Mouse (Mus musculus) intestine, embryonic 16.5 days (tissue): ENCODE results near the gene Upp2. TPM values are rescaled to one million over a fixed set of nuclear protein-coding genes. Genes with fewer than 3 reads are reported as not detected.

Experiments
- polyA plus RNA-seq: library from polyadenylated mRNA; unstranded; fragments of >200 nt; fragmentation: Nextera tagmentation; extraction: Ambion mirVana; gene quantifications from 2 replicates; pipeline ENCODE4 v1.2.1, GENCODE M21; 2015

Upp2 gene
- polyA plus RNA-seq, 1 experiment from 2014 or later = 5.7 TPM

Other genes with a start within 250 kb of the Upp2 start
- 3.8 and 5.3 TPM in 2 replicates for gene Acvr1c, start 209.4 kb upstream of the Upp2 start, polyA plus RNA-seq
- 0.13 TPM in 1 of 2 replicates, not detected in the other for gene Gm17409, start 97.2 kb upstream of the Upp2 start, polyA plus RNA-seq
- 4.6 and 5.3 TPM in 2 replicates for gene Acvr1, start 141 bp upstream of the Upp2 start, polyA plus RNA-seq